Comparison of ENCODE assay signal across 8 mouse cellular contexts in genomic region chr17:33909077-33909868, GRCm38 (mm10). TPM values are rescaled to one million over a fixed set of nuclear protein-coding genes. Genes with fewer than 3 reads are reported as not detected.
DNase-seq lines count a peak whose midpoint lies in the region; ATAC-seq and TF ChIP-seq lines count a peak whose summit lies in the region.

Gene Daxx (plus strand): TSS chr17:33909414.

- peak; percentile 32; the same call in 1 of the 2 replicates for TF ChIP-seq POLR2A in bone marrow, adult 2 months (IDR thresholded peaks at IDR 0.05; ENCODE audit: borderline replicate concordance, control insufficient read depth, low read depth, low read length)
- peak; percentile 65; the same call in 1 of the 2 replicates for TF ChIP-seq POLR2A in limb, embryonic 14.5 days (IDR thresholded peaks at IDR 0.05; ENCODE audit: borderline replicate concordance, extremely low read depth, insufficient read depth, insufficient read length)

- no peak for TF ChIP-seq CTCF in bone marrow, adult 2 months (IDR thresholded peaks at IDR 0.05; ENCODE audit: control insufficient read depth, insufficient read depth, low read length)
- peak; percentile 6 for TF ChIP-seq CTCF in midbrain, postnatal 0 days (IDR thresholded peaks at IDR 0.05)

- peak; percentile 99 for DNase-seq in 416B (ENCODE audit: low read depth)
- DNase-seq in heart, adult 8-10 months (ENCODE audit: low spot score) = peak; percentile 98
- DNase-seq in kidney, adult 9 months = peak; percentile 99
- peak; percentile 98 for DNase-seq in limb, embryonic 14.5 days (ENCODE audit: low spot score)
- DNase-seq in midbrain, postnatal 0 days (ENCODE audit: low spot score) = peak; percentile 99
- peak; percentile 99 for DNase-seq in spleen, postnatal 14 days (ENCODE audit: low spot score in 2 of 2)

- H3K36me3 ChIP-seq in embryonic facial prominence, embryonic 15.5 days = peaks cover 32% of the 10 kb centered on the region
- peaks cover 33% of the 10 kb centered on the region for H3K36me3 ChIP-seq in limb, embryonic 14.5 days (ENCODE audit: control insufficient read depth, insufficient read depth, low read length)
- peaks cover 26% of the 10 kb centered on the region for H3K36me3 ChIP-seq in midbrain, postnatal 0 days (ENCODE audit: insufficient read depth, low read length)

- WGBS in bone marrow, adult 2 months = under 1% methylated on average over 68 of the region's 68 CpGs
- under 1% methylated on average over 68 of the region's 68 CpGs for WGBS in embryonic facial prominence, embryonic 15.5 days
- WGBS in limb, embryonic 14.5 days = 1% methylated on average over 67 of the region's 68 CpGs
- WGBS in midbrain, postnatal 0 days = under 1% methylated on average over 66 of the region's 68 CpGs

- H3K4me1 ChIP-seq in bone marrow, adult 2 months (ENCODE audit: control insufficient read depth, insufficient read depth, low read length) = no peaks in the 10 kb centered on the region; the same call in 1 of the 2 replicates
- H3K4me1 ChIP-seq in embryonic facial prominence, embryonic 15.5 days = peaks cover 28% of the 10 kb centered on the region
- H3K4me1 ChIP-seq in limb, embryonic 14.5 days (ENCODE audit: control insufficient read depth, insufficient read depth, low read length) = peaks cover 8% of the 10 kb centered on the region
- peaks cover 5% of the 10 kb centered on the region; the same call in 1 of the 2 replicates for H3K4me1 ChIP-seq in midbrain, postnatal 0 days (ENCODE audit: insufficient read depth, low read length)

- H3K27me3 ChIP-seq in embryonic facial prominence, embryonic 15.5 days = no peaks in the 10 kb centered on the region
- H3K27me3 ChIP-seq in limb, embryonic 14.5 days (ENCODE audit: control insufficient read depth, insufficient read depth, low read length) = no peaks in the 10 kb centered on the region
- no peaks in the 10 kb centered on the region for H3K27me3 ChIP-seq in midbrain, postnatal 0 days (ENCODE audit: insufficient read depth, low read length)

- ATAC-seq in embryonic facial prominence, embryonic 15.5 days (ENCODE audit: insufficient number of reproducible peaks, low FRiP score, low TSS enrichment, low read depth) = peak; percentile 97
- ATAC-seq in limb, embryonic 14.5 days (ENCODE audit: low FRiP score, low read depth) = peak; percentile 96
- peak; percentile 96 for ATAC-seq in midbrain, postnatal 0 days (ENCODE audit: low FRiP score)

- peak within 1 kb of the TSS; percentile 79 for H3K4me3 ChIP-seq in bone marrow, adult 2 months (replicated peaks; ENCODE audit: control insufficient read depth, low read depth, low read length)
- H3K4me3 ChIP-seq in embryonic facial prominence, embryonic 15.5 days (replicated peaks) = peak within 1 kb of the TSS; percentile 96
- H3K4me3 ChIP-seq in limb, embryonic 14.5 days (replicated peaks; ENCODE audit: low read length) = peak within 1 kb of the TSS; percentile 88
- peak within 1 kb of the TSS; percentile 52 for H3K4me3 ChIP-seq in midbrain, postnatal 0 days (ENCODE audit: low read depth, low read length)

- H3K9ac ChIP-seq in embryonic facial prominence, embryonic 15.5 days = peak within 1 kb of the TSS; percentile 83
- peak within 1 kb of the TSS; percentile 79 for H3K9ac ChIP-seq in limb, embryonic 14.5 days (ENCODE audit: low read depth, low read length, severe bottlenecking)
- peak within 1 kb of the TSS; percentile 80 for H3K9ac ChIP-seq in midbrain, postnatal 0 days (replicated peaks; ENCODE audit: low read length, poor library complexity, severe bottlenecking)

- peak within 1 kb of the TSS; percentile 91 for H3K27ac ChIP-seq in bone marrow, adult 2 months (ENCODE audit: control insufficient read depth, insufficient read depth, low read depth, low read length, poor library complexity)
- H3K27ac ChIP-seq in embryonic facial prominence, embryonic 15.5 days (replicated peaks) = peak within 1 kb of the TSS; percentile 93
- H3K27ac ChIP-seq in limb, embryonic 14.5 days (replicated peaks; ENCODE audit: low read depth, low read length) = peak within 1 kb of the TSS; percentile 76
- H3K27ac ChIP-seq in midbrain, postnatal 0 days (ENCODE audit: low read depth, low read length) = peak within 1 kb of the TSS; percentile 93

- no peaks in the 10 kb centered on the region for H3K9me3 ChIP-seq in embryonic facial prominence, embryonic 15.5 days (replicated peaks)
- H3K9me3 ChIP-seq in limb, embryonic 14.5 days (ENCODE audit: control insufficient read depth, low read length) = no peaks in the 10 kb centered on the region
- H3K9me3 ChIP-seq in midbrain, postnatal 0 days (ENCODE audit: low read length) = no peaks in the 10 kb centered on the region

- H3K4me2 ChIP-seq in embryonic facial prominence, embryonic 15.5 days (replicated peaks) = peak within 1 kb of the TSS; percentile 88
- H3K4me2 ChIP-seq in limb, embryonic 14.5 days (replicated peaks; ENCODE audit: low read depth, low read length, severe bottlenecking) = peak within 1 kb of the TSS; percentile 96
- H3K4me2 ChIP-seq in midbrain, postnatal 0 days (ENCODE audit: low read depth, low read length, poor library complexity, severe bottlenecking) = peak within 1 kb of the TSS; percentile 92

RNA-seq across cellular contexts. Expression of gene Daxx, which starts in this region (rescaled TPM):
- 26.4 and 42.3 TPM in 2 replicates for polyA plus RNA-seq in bone marrow, adult 2 months (2011; ENCODE audit: insufficient read depth, insufficient read length, low replicate concordance, missing spikeins)
- polyA plus RNA-seq in embryonic facial prominence, embryonic 15.5 days (2015; fragmentation: Nextera tagmentation; extraction: Ambion mirVana) = 48.5 and 51.7 TPM in 2 replicates
- total RNA-seq in heart, adult 8-10 months (2022) = 10 to 100 TPM; 11.5 to 16.2 (median 13.7) TPM
- 46.1 and 53.6 TPM in 2 replicates for polyA plus RNA-seq in limb, embryonic 14.5 days (2012; rRNA removed)
- polyA plus RNA-seq in limb, embryonic 14.5 days (2014; fragmentation: Nextera tagmentation; extraction: Ambion mirVana) = 40.5 and 44.1 TPM in 2 replicates
- total RNA-seq in midbrain, postnatal 0 days (2014; rRNA removed) = 52.3 and 55.7 TPM in 2 replicates
- polyA plus RNA-seq in midbrain, postnatal 0 days (2015; fragmentation: Nextera tagmentation; extraction: Ambion mirVana) = 42.9 and 44.3 TPM in 2 replicates

Comparison
In these comparisons a context has a peak if more than half of its experiments do, and no peak if none do; other contexts are left out.
1. Peak in every context shown above with its lines: DNase-seq, ATAC-seq, H3K4me3 ChIP-seq and H3K27ac ChIP-seq.